Mouse (Mus musculus): ENCODE results near the gene Ggnbp2. TPM values are rescaled to one million over a fixed set of nuclear protein-coding genes. Genes with fewer than 3 reads are reported as not detected.
A peak's percentile ranks its signal among the peaks of the same experiment; 100 is the strongest.

The Ggnbp2 gene
- polyA plus RNA-seq, 1 experiment from 2014 or later = 64.2 TPM

DNA sequence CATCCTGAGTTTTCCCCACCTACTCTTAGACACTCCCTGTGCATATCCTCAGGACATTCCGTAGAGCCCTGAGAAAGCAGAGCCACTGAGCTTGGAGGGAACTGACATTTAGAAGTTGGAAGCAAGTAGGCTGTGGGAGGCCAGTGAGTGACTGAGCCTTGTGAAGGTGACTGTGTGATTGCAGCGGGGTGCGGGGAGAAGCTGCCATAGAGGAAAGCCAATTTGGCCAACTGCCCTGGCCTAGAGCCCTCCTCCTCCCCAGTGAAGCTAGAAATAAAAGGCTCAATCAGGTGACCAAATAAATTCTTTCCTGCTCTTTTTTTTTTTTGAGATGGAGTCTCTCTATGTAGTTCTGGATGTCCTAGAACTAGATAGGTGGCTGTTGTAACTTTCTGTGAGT is 44.4 kb downstream of the Ggnbp2 start:
- ATAC-seq (ENCODE audit: insufficient read depth) (no peak), DNase-seq (peak; percentile 63)
- H3K9ac ChIP-seq = no peak overlapping the region
- no peak for TF ChIP-seq CTCF (IDR thresholded peaks at IDR 0.05; ENCODE audit: low read depth)
- no peaks in the 10 kb centered on the region for H3K9me3 ChIP-seq (ENCODE audit: low read depth, low read length)
- no peak overlapping the region; the same call in 1 of the 2 replicates for H3K4me3 ChIP-seq (ENCODE audit: low read depth, low read length)
- H3K4me2 ChIP-seq = peak overlapping the region; percentile 27; the same call in 1 of the 2 replicates
- WGBS = 37% methylated on average over 3 of the region's 3 CpGs
- no peaks in the 10 kb centered on the region for H3K27me3 ChIP-seq (ENCODE audit: insufficient read depth, low read length)
- H3K4me1 ChIP-seq (ENCODE audit: insufficient read depth) = 0 out of 2 replicates have a peak, but pooled peaks cover 2% of the 10 kb centered on the region
- peaks cover 5% of the 10 kb centered on the region for H3K36me3 ChIP-seq (ENCODE audit: insufficient read depth)
- H3K27ac ChIP-seq (ENCODE audit: low read depth) = no peak overlapping the region

DNA sequence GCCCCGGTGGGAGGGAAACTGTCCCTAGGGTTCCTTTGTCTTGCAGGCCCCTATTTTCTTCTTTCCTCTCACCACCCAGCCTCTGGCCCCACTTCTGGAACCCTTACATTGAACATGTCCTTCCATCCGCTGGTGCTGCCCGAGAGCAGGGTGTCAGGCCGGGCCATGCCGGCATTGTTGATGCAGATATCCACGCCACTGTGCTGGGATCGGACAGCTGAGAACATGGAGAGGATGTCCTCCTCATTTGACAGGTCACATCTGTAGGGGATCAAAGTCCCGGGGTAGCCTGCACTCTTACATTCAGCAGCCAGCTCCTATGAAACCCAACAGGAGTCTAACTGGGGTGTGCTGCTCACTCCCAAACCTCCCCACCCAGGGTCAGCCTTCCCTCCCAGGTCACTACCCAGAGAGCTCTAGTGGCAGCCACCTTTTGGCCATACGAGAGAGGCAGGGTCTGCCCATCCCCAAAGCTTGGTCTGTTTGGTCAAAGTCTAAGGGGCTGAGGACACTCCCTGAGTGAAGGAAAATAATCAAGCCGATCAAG is 45.3 kb downstream of the Ggnbp2 start:
- ATAC-seq (ENCODE audit: insufficient read depth) = no peak
- H3K27ac ChIP-seq (ENCODE audit: low read depth) = no peak overlapping the region

DNA sequence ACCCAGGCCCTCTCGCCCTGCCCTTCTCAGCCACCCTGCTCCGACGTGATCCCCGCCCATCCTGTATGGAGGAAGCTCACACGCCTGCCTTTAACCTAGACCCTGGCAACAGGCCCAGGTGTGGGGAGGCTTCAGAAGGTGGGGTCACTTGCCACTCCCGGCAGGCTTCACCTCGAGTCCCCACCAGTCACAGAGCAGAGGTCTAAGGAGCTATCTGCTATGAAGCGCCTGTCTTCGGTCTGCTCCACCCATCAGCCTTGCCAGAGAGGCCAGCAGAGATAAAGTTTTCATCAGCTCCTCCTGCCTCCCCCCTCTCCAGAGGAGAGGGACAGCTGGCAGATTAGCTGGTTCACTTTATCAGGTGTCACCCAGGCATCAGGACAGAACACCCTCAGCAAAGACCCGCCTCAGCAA is 47.1 kb downstream of the Ggnbp2 start:
- 0 out of 2 replicates have a peak, but pooled peaks cover 2% of the 10 kb centered on the region for H3K4me1 ChIP-seq (ENCODE audit: insufficient read depth)
- WGBS = 38% methylated on average over 10 of the region's 10 CpGs
- no peaks in the 10 kb centered on the region for H3K27me3 ChIP-seq (ENCODE audit: insufficient read depth, low read length)
- no peak for DNase-seq
- H3K36me3 ChIP-seq (ENCODE audit: insufficient read depth) = no peaks in the 10 kb centered on the region
- TF ChIP-seq CTCF (IDR thresholded peaks at IDR 0.05; ENCODE audit: low read depth) = no peak
- ATAC-seq (ENCODE audit: insufficient read depth) = no peak; the same call in 1 of the 2 replicates
- H3K9me3 ChIP-seq (ENCODE audit: low read depth, low read length) = no peaks in the 10 kb centered on the region
- H3K4me3 ChIP-seq (ENCODE audit: low read depth, low read length) = peak overlapping the region; percentile 2; the same call in 1 of the 2 replicates
- H3K4me2 ChIP-seq = peak overlapping the region; percentile 39; the same call in 1 of the 2 replicates
- 0 out of 2 replicates have a peak overlapping the region, but pooled peaks have one; percentile 46 for H3K27ac ChIP-seq (ENCODE audit: low read depth)
- peak overlapping the region; percentile 20; the same call in 1 of the 2 replicates for H3K9ac ChIP-seq

More for the DNA sequence above, 45.3 kb downstream of the Ggnbp2 start:
- H3K27me3 ChIP-seq (ENCODE audit: insufficient read depth, low read length) = no peaks in the 10 kb centered on the region
- H3K9ac ChIP-seq = no peak overlapping the region
- H3K36me3 ChIP-seq (ENCODE audit: insufficient read depth) = no peaks in the 10 kb centered on the region
- WGBS = 79% methylated on average over 10 of the region's 10 CpGs
- H3K4me1 ChIP-seq (ENCODE audit: insufficient read depth) = 0 out of 2 replicates have a peak, but pooled peaks cover 2% of the 10 kb centered on the region
- peak overlapping the region; percentile 27; the same call in 1 of the 2 replicates for H3K4me2 ChIP-seq
- no peak for DNase-seq
- H3K9me3 ChIP-seq (ENCODE audit: low read depth, low read length) = no peaks in the 10 kb centered on the region
- H3K4me3 ChIP-seq (ENCODE audit: low read depth, low read length) = no peak overlapping the region
- TF ChIP-seq CTCF (IDR thresholded peaks at IDR 0.05; ENCODE audit: low read depth) = no peak

DNA sequence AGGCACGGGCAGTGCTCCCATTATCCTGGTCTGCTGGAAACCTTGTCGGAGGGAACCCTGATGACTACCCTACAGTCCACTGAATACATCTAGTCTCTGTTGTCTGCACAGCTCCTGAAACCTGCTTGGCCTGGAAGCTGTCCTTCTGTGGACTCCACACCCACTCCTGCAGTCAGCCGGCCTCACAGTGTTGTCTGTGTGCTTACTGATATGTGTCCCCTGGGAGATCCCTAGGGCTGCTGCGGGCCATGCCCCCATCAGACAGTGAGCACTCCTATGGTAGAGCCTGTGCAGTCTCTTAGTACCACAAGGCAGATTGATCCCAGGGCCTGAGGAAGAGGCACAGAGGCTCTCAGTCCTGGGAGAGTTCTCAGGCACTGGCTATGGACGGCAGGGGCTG is 48.1 kb downstream of the Ggnbp2 start:
- no peak overlapping the region; the same call in 1 of the 2 replicates for H3K4me3 ChIP-seq (ENCODE audit: low read depth, low read length)
- whole genome bisulfite sequencing = 69% methylated on average over 5 of the region's 5 CpGs
- H3K27ac ChIP-seq (ENCODE audit: low read depth) = no peak overlapping the region
- no peak for ATAC-seq (ENCODE audit: insufficient read depth)
- peak overlapping the region; percentile 39; the same call in 1 of the 2 replicates for H3K4me2 ChIP-seq
- H3K4me1 ChIP-seq (ENCODE audit: insufficient read depth) = no peaks in the 10 kb centered on the region
- H3K27me3 ChIP-seq (ENCODE audit: insufficient read depth, low read length) = no peaks in the 10 kb centered on the region
- no peak overlapping the region for H3K9ac ChIP-seq
- no peak for DNase-seq
- H3K9me3 ChIP-seq (ENCODE audit: low read depth, low read length) = no peaks in the 10 kb centered on the region
- no peak for TF ChIP-seq CTCF (IDR thresholded peaks at IDR 0.05; ENCODE audit: low read depth)
- no peaks in the 10 kb centered on the region for H3K36me3 ChIP-seq (ENCODE audit: insufficient read depth)

DNA sequence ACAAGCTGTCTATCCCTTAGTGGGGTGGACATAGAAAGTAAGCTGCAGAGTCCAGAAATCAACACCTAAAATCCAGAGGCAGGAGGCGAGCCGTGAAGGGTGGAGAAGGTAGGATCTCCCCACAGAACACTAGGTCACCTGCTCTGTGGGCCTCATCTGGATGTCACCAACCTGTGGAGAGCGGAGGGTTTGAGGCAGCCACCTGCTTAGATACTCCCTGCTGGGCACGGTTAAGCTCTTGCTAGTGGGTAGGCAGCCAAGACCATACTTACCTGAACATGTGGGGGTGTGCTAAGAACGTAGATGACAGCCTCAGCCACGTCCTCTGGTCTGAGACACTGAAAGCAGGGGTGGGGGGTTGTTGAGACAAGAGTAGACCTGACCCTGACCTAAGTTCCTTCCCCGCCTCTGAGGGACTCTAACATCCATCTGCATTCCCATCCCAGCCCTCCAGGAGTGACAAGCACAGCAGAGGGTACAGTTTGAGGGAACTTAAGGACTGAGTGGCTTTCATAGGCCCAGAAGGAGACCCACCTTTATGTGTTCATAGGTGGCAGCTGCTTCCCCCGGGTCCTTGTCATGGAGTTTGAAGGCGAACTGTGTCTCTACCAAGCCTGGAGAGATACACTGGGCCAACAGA is 49.4 kb downstream of the Ggnbp2 start:
- Histone ChIP-seq H3K27me3 (ENCODE audit: insufficient read depth, low read length) (no peaks in the 10 kb centered on the region), H3K4me2 (no peak overlapping the region; the same call in 1 of the 2 replicates), H3K9ac (no peak overlapping the region), H3K9me3 (ENCODE audit: low read depth, low read length) (no peaks in the 10 kb centered on the region), H3K4me1 (ENCODE audit: insufficient read depth) (no peaks in the 10 kb centered on the region), H3K4me3 (ENCODE audit: low read depth, low read length) (no peak overlapping the region), H3K36me3 (ENCODE audit: insufficient read depth) (no peaks in the 10 kb centered on the region), H3K27ac (ENCODE audit: low read depth) (no peak overlapping the region)
- DNase-seq (no peak), ATAC-seq (ENCODE audit: insufficient read depth) (no peak)
- no peak for TF ChIP-seq CTCF (IDR thresholded peaks at IDR 0.05; ENCODE audit: low read depth)
- 83% methylated on average over 9 of the region's 9 CpGs for WGBS

DNA sequence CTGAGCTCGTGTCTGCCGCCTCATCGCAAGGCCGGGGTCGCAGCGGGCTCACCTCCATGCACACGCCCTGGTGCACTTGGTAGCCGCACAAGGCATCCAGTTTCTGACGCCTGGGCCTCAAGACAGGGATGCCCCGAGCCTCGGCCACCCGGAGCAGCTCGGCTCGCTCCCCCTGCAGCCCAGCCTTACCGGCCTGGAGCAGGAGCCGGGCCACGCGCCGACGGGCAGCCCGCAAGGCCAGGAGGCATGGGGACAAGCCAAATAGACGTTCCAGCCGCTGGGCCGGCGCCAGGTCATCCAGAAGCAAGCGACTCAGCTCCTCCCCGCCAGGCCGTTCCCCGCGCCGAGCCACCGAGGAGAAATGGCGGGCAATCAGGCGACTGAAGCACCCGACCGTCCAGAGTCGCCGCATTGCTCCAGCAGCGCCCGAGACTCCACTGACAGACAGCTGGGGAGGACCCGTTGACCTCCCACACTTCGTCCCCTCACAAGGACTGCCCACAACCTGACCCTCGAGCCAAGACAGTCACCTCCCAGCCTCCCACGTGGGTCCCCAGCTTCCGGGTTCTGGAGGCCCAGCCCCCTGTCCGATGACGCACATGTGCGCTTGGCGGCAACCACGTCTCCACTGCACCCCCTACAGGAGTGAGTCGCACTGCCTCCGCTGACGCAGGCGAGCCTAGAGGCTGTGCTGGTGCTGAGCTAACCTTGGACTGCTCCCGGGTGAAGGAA is 51.5 kb downstream of the Ggnbp2 start, which contains the start of gene Mrm1:
Mrm1 (minus strand) TSS at position 555 of the 732 bp plus-strand sequence.
- Histone ChIP-seq H3K4me2 (peak within 1 kb of the TSS; percentile 99), H3K27me3 (ENCODE audit: insufficient read depth, low read length) (no peaks in the 10 kb centered on the region), H3K4me1 (ENCODE audit: insufficient read depth) (no peaks in the 10 kb centered on the region), H3K27ac (ENCODE audit: low read depth) (peak within 1 kb of the TSS; percentile 90), H3K9me3 (ENCODE audit: low read depth, low read length) (no peaks in the 10 kb centered on the region), H3K36me3 (ENCODE audit: insufficient read depth) (no peaks in the 10 kb centered on the region), H3K4me3 (ENCODE audit: low read depth, low read length) (peak within 1 kb of the TSS; percentile 74), H3K9ac (peak within 1 kb of the TSS; percentile 71)
- peak; percentile 90 for ATAC-seq (ENCODE audit: insufficient read depth)
- WGBS = under 1% methylated on average over 55 of the region's 55 CpGs
- DNase-seq = peak; percentile 97
- TF ChIP-seq CTCF (IDR thresholded peaks at IDR 0.05; ENCODE audit: low read depth) = peak; percentile 93
